Mouse (Mus musculus): ENCODE data around the gene Zbtb21. TPM values are rescaled to one million over a fixed set of nuclear protein-coding genes. Genes with fewer than 3 reads are reported as not detected.

The Zbtb21 gene
- polyA plus RNA-seq, 1 experiment from 2014 or later = 7.6 TPM

- H3K27me3 ChIP-seq (ENCODE audit: control insufficient read depth, insufficient read depth, low read length) = no peaks in the 10 kb centered on the region
- no peaks in the 10 kb centered on the region for H3K36me3 ChIP-seq (ENCODE audit: control insufficient read depth, insufficient read depth)
- H3K27ac ChIP-seq (ENCODE audit: low read length) = no peak overlapping the region
- no peak overlapping the region for H3K9ac ChIP-seq (ENCODE audit: low read length)
- ATAC-seq (replicated peaks; ENCODE audit: extremely low read depth, insufficient read depth, low FRiP score) = no peak
- H3K4me3 ChIP-seq (ENCODE audit: low read length) = no peak overlapping the region
- H3K4me1 ChIP-seq (ENCODE audit: control insufficient read depth, insufficient read depth, low read length) = no peaks in the 10 kb centered on the region
- H3K9me3 ChIP-seq (replicated peaks; ENCODE audit: control insufficient read depth, low read length) = no peaks in the 10 kb centered on the region
- H3K4me2 ChIP-seq (ENCODE audit: low read depth, low read length) = no peak overlapping the region
These were observed 49.5 kb downstream of the Zbtb21 start for GRCm38 (mm10) chr16:97912873-97913272.

GRCm38 (mm10) chr16:97909356-97909755 lies 53.1 kb downstream of the Zbtb21 start:
- Histone ChIP-seq H3K9me3 (replicated peaks; ENCODE audit: control insufficient read depth, low read length) (no peaks in the 10 kb centered on the region), H3K4me3 (ENCODE audit: low read length) (no peak overlapping the region), H3K36me3 (ENCODE audit: control insufficient read depth, insufficient read depth) (no peaks in the 10 kb centered on the region), H3K9ac (ENCODE audit: low read length) (no peak overlapping the region), H3K27me3 (ENCODE audit: control insufficient read depth, insufficient read depth, low read length) (no peaks in the 10 kb centered on the region), H3K27ac (ENCODE audit: low read length) (no peak overlapping the region), H3K4me1 (ENCODE audit: control insufficient read depth, insufficient read depth, low read length) (peaks cover 8% of the 10 kb centered on the region), H3K4me2 (ENCODE audit: low read depth, low read length) (no peak overlapping the region)
- no peak for ATAC-seq (replicated peaks; ENCODE audit: extremely low read depth, insufficient read depth, low FRiP score)
- 91% methylated on average over 1 of the region's 1 CpGs for WGBS

DNA sequence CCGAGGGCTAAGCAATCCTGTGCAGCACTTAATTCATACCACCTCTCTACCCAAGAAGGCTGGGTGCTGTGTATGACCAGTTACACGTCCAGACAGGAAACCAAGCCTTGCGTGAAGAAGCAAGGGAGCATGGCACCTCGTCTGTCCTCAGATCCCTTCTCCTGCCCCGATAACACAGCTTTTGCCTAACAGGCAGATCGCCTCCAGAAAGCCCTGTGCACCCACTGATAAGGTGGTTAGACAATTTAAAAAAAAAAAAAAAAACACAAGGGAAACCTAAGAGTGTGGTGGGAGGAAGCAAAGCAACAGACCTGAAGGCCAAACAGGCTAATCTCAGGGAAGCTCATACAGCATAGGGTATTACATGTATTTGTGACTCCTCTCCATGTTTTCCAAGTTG lies 54.9 kb downstream of the Zbtb21 start:
- no peak overlapping the region for H3K27ac ChIP-seq (ENCODE audit: low read length)
- peaks cover 8% of the 10 kb centered on the region for H3K4me1 ChIP-seq (ENCODE audit: control insufficient read depth, insufficient read depth, low read length)
- 71% methylated on average over 6 of the region's 6 CpGs for WGBS

GRCm38 (mm10) chr16:97906337-97906736 lies 56.1 kb downstream of the Zbtb21 start:
- no peak for ATAC-seq (replicated peaks; ENCODE audit: extremely low read depth, insufficient read depth, low FRiP score)

More for the DNA sequence above, 54.9 kb downstream of the Zbtb21 start:
- Histone ChIP-seq H3K4me3 (ENCODE audit: low read length) (no peak overlapping the region), H3K27me3 (ENCODE audit: control insufficient read depth, insufficient read depth, low read length) (no peaks in the 10 kb centered on the region), H3K9me3 (replicated peaks; ENCODE audit: control insufficient read depth, low read length) (no peaks in the 10 kb centered on the region), H3K9ac (ENCODE audit: low read length) (no peak overlapping the region), H3K4me2 (ENCODE audit: low read depth, low read length) (no peak overlapping the region), H3K36me3 (ENCODE audit: control insufficient read depth, insufficient read depth) (no peaks in the 10 kb centered on the region)
- ATAC-seq (replicated peaks; ENCODE audit: extremely low read depth, insufficient read depth, low FRiP score) = no peak

GRCm38 (mm10) chr16:97905449-97905991 lies 56.9 kb downstream of the Zbtb21 start:
- Histone ChIP-seq H3K9me3 (replicated peaks; ENCODE audit: control insufficient read depth, low read length) (no peaks in the 10 kb centered on the region), H3K27ac (ENCODE audit: low read length) (no peak overlapping the region), H3K9ac (ENCODE audit: low read length) (no peak overlapping the region), H3K4me2 (ENCODE audit: low read depth, low read length) (no peak overlapping the region), H3K36me3 (ENCODE audit: control insufficient read depth, insufficient read depth) (no peaks in the 10 kb centered on the region), H3K4me3 (ENCODE audit: low read length) (no peak overlapping the region), H3K4me1 (ENCODE audit: control insufficient read depth, insufficient read depth, low read length) (peaks cover 8% of the 10 kb centered on the region), H3K27me3 (ENCODE audit: control insufficient read depth, insufficient read depth, low read length) (no peaks in the 10 kb centered on the region)
- 50% methylated on average over 2 of the region's 2 CpGs for WGBS
- no peak for ATAC-seq (replicated peaks; ENCODE audit: extremely low read depth, insufficient read depth, low FRiP score)

More at GRCm38 (mm10) chr16:97906337-97906736, 56.1 kb downstream of the Zbtb21 start:
- H3K27me3 ChIP-seq (ENCODE audit: control insufficient read depth, insufficient read depth, low read length) = no peaks in the 10 kb centered on the region
- H3K4me1 ChIP-seq (ENCODE audit: control insufficient read depth, insufficient read depth, low read length) = peaks cover 8% of the 10 kb centered on the region
- no peak overlapping the region for H3K9ac ChIP-seq (ENCODE audit: low read length)
- no peak overlapping the region for H3K4me2 ChIP-seq (ENCODE audit: low read depth, low read length)
- no peak overlapping the region for H3K27ac ChIP-seq (ENCODE audit: low read length)
- no peak overlapping the region for H3K4me3 ChIP-seq (ENCODE audit: low read length)
- no peaks in the 10 kb centered on the region for H3K9me3 ChIP-seq (replicated peaks; ENCODE audit: control insufficient read depth, low read length)
- H3K36me3 ChIP-seq (ENCODE audit: control insufficient read depth, insufficient read depth) = no peaks in the 10 kb centered on the region

DNA sequence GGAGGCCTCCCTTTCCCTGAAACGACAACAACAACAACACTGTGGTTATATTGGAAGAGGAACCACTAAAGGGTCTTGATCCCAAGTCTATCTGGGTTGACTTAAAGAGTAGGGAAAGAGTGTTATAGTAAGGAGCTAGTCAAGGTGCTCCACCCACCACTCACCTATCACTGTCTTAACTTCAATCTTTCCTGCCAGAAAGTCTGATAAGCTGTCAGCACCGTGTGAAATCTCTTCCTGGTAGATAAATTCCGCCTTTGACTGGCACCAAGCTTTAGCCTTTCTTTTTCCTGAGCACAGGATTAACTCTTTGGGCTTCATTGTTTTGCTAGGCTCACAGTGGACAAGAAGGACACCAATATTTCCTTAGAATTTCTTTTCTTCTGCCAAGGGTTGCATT lies 58.4 kb downstream of the Zbtb21 start:
- Histone ChIP-seq H3K4me1 (ENCODE audit: control insufficient read depth, insufficient read depth, low read length) (peaks cover 8% of the 10 kb centered on the region), H3K36me3 (ENCODE audit: control insufficient read depth, insufficient read depth) (no peaks in the 10 kb centered on the region), H3K27ac (ENCODE audit: low read length) (no peak overlapping the region), H3K9me3 (replicated peaks; ENCODE audit: control insufficient read depth, low read length) (no peaks in the 10 kb centered on the region), H3K4me3 (ENCODE audit: low read length) (no peak overlapping the region), H3K27me3 (ENCODE audit: control insufficient read depth, insufficient read depth, low read length) (no peaks in the 10 kb centered on the region), H3K4me2 (ENCODE audit: low read depth, low read length) (no peak overlapping the region), H3K9ac (ENCODE audit: low read length) (no peak overlapping the region)
- ATAC-seq (replicated peaks; ENCODE audit: extremely low read depth, insufficient read depth, low FRiP score) = no peak
- 59% methylated on average over 3 of the region's 3 CpGs for WGBS

DNA sequence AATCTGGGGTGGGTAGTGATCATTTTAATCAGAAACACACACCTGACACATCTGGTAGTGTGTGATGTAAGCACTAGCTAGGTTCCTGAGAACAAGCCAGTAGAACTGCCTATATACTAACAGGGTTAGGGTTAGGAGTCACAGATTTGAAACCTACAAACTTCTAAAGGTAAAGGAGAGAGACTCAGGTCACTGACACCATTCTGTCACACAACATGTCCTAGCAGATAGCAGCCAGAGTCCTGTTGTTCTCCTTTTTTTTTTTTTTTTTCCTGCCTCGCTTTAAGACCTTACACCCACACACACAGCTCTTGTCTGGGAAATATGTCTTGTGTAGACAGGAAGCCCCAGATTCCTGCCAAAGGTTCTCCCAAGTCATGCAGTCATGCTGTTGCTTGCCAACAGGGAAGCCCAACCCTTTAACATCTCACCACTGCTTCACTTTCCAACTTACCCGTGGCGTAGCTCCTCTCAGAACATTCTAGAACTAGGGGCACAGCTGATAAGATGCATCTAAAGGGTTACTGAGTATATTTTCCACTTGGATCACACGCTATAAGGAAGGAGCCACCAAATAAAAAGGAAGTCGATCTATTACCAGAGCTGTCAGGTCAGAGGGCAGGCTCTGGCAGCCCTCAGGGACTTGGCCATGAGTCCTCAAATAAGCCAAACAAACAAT lies 64.9 kb downstream of the Zbtb21 start:
- Histone ChIP-seq H3K9ac (ENCODE audit: low read length) (no peak overlapping the region), H3K27ac (ENCODE audit: low read length) (peak overlapping the region; percentile 57), H3K4me1 (ENCODE audit: control insufficient read depth, insufficient read depth, low read length) (peaks cover 9% of the 10 kb centered on the region)

More for the DNA sequence above, 64.9 kb downstream of the Zbtb21 start:
- 32% methylated on average over 5 of the region's 5 CpGs for WGBS
- ATAC-seq (replicated peaks; ENCODE audit: extremely low read depth, insufficient read depth, low FRiP score) = peak; percentile 89
- no peaks in the 10 kb centered on the region for H3K36me3 ChIP-seq (ENCODE audit: control insufficient read depth, insufficient read depth)
- H3K27me3 ChIP-seq (ENCODE audit: control insufficient read depth, insufficient read depth, low read length) = no peaks in the 10 kb centered on the region
- no peak overlapping the region for H3K4me2 ChIP-seq (ENCODE audit: low read depth, low read length)
- H3K9me3 ChIP-seq (replicated peaks; ENCODE audit: control insufficient read depth, low read length) = no peaks in the 10 kb centered on the region
- H3K4me3 ChIP-seq (ENCODE audit: low read length) = no peak overlapping the region

Other genes starting within 250 kb of the Zbtb21 start
- 2.9 and 4.6 TPM in 2 replicates for gene Ripk4, start 198.8 kb downstream of the Zbtb21 start, polyA plus RNA-seq (2015; fragmentation: Nextera tagmentation; extraction: Ambion mirVana)
- 6.3 and 7.0 TPM in 2 replicates for gene Prdm15, start 110.8 kb downstream of the Zbtb21 start, polyA plus RNA-seq (2015; fragmentation: Nextera tagmentation; extraction: Ambion mirVana)
- 11.7 and 16.9 TPM in 2 replicates for gene C2cd2, start within 50 bp of the Zbtb21 start, polyA plus RNA-seq (2015; fragmentation: Nextera tagmentation; extraction: Ambion mirVana)
- gene B230307C23Rik, start 34.7 kb upstream of the Zbtb21 start, polyA plus RNA-seq (2015; fragmentation: Nextera tagmentation; extraction: Ambion mirVana) = 13.5 and 17.8 TPM in 2 replicates
- 9.6 and 11.0 TPM in 2 replicates for gene A630089N07Rik, start 119.8 kb upstream of the Zbtb21 start, polyA plus RNA-seq (2015; fragmentation: Nextera tagmentation; extraction: Ambion mirVana)